Mouse (Mus musculus): ENCODE results near the gene Muc3.

- TF ChIP-seq CTCF (IDR thresholded peaks at IDR 0.05; ENCODE audit: low read depth), result no peak
- no peak for TF ChIP-seq EP300 (optimal IDR thresholded peaks at IDR 0.05)
Measured at GRCm38 (mm10) chr5:137107670-137108069, 41.5 kb downstream of the Muc3 start.

Measured in stomach, postnatal 0 days (tissue).